Mouse (Mus musculus): ENCODE results near the gene Cbfb. TPM values are rescaled to one million over a fixed set of nuclear protein-coding genes. Genes with fewer than 3 reads are reported as not detected.

Gene Cbfb
- total RNA-seq, 2 experiments from 2014 or later: 20.3 to 22.1 TPM

- no peak for DNase-seq (ENCODE audit: low spot score in 2 of 2)
- intact Hi-C loops (cut with DNase I): no loop called here
Observed at GRCm38 (mm10) chr8:105233126-105233935, 62.9 kb downstream of the Cbfb start.

DNA sequence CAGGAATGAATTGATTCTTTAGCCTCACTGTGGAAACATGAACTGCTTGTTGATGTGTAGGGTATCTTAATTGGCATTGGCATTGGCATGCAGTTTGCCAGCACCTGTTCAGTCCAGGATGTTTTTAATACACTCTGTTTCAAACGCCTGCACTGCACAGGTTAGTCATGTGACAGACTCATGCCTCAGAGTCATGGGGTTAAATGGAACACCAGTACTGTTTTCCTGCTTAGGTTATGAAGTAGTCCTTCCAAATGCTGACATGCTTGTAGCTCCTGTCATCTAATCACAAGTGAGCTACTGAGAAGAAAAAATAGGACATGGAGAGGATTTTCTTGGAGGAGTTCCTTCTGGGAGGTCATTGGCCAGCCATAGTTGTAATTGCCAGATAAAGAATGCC is 64.7 kb downstream of the Cbfb start:
- intact Hi-C loops (cut with DNase I): no loop called here
- DNase-seq (ENCODE audit: low spot score in 2 of 2): no peak

DNA sequence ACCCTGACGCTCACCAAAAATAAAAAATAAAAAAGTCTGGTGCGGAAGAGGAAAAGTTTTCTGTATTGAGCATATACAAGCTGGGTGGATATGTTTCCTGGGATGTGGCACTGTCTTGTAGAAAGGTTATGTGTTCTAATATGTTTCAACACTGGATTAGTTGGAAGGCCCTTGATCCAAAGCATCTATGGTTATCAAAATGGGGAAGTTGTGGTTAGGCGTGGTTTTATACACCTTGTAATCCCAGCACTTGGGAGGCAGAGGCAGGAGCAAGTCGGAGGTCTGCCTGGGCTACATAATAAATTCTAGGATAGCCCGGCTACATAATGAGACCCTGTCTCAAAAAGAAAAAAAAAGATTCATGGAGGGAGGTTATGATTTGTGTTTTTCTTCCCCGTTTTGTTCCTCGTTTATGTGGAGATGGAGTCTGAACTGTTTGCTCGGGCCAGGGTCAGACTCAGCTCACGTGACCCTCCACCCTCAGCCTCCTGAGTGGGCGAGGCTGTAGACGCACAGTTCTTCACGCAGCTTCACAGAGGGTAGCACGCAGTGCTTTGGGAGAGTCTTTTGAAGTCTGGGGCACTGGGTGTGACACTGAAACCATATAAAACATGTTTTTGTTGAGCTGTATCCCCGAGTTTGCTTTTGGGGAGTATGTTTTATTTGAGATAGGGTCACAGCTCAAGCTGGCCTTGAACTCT is 67.1 kb downstream of the Cbfb start:
- intact Hi-C loops (cut with DNase I): no loop called here
- no peak for DNase-seq (ENCODE audit: low spot score in 2 of 2)

DNA sequence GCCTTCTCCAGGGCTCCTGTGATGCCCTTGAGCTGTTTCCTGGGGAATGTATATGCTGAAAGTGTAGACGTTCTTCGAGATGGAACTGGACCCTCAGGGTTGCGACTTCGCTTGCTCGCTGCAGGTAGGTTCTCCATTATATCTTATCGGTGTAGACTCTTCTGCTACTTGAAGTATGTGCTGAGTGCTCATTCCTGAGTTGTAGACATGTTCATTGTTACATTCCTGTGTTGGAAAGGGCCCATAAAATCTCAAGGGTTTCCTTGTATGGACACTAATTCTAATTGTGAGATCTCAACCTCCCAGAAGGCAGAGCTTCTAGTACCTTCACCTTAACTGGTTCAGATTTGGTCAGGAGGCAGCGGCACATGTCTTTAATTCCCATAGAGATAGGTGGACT is 70.5 kb downstream of the Cbfb start:
- DNase-seq (ENCODE audit: low spot score in 2 of 2): no peak
- intact Hi-C loops (cut with DNase I): no loop called here

DNA sequence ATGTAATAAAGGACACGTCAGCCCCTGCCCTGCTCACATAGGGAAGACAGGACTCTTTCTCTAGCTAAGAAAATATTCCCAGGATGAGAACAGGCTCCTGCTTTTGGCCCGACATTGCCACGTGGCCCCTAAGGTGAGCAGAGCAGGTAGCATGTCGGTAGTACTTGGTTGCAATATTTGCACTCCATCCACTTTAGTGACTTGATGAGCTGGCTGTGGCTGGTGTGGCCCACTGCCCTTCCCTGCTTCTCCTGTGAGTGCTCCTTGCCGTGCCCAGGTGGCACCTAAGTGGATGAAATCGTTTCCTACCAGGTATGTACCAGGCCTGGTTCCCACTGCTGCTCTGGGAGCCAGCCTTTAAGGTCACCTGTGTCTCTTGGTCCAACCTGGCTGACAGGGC is 81.5 kb downstream of the Cbfb start:
- no peak for DNase-seq (ENCODE audit: low spot score in 2 of 2)
- intact Hi-C loops (cut with DNase I): no loop called here

DNA sequence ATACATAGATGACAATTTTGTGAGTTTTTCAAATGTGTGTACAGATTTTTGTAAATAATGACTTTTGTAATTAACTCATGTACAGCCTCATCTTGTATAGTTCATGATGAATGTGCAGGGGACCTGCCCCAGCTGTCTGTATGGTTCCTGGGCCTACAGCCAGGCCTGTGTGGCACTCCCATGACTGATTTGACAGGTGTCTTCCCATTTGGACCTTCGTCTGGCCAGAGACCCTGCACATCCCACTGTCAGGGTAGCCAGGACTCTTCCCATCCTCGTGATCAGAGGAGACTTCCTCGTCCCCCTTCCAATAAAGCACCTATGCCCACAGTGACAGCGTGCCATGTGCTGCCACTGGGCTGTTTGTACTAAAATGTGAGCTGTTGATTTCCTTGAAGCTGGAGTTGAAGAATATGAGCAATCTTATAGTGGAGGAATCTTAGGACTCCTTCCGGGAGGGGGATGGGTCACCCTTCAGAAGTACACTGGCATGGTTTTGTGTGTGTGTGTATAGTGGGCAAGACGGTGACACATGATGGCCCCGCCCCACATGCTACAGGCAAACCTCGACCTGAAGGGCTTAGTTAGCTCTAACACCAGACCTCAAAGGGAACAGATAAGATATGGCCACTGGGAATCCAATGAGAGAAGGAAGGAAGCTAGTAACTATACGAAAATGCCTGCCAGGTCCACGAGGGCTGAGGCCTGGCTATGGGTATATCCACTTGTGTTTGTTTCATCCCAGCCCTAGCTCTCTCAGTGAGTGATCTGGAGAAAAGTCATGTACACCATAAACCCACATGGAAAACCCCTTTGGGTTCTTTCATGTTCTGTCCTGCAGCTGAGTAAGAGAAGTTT is 82.4 kb downstream of the Cbfb start:
- intact Hi-C loops (cut with DNase I): no loop called here
- DNase-seq (ENCODE audit: low spot score in 2 of 2): no peak

GRCm38 (mm10) chr8:105253766-105254151 is 83.3 kb downstream of the Cbfb start:
- intact Hi-C loops (cut with DNase I): no loop called here

DNA sequence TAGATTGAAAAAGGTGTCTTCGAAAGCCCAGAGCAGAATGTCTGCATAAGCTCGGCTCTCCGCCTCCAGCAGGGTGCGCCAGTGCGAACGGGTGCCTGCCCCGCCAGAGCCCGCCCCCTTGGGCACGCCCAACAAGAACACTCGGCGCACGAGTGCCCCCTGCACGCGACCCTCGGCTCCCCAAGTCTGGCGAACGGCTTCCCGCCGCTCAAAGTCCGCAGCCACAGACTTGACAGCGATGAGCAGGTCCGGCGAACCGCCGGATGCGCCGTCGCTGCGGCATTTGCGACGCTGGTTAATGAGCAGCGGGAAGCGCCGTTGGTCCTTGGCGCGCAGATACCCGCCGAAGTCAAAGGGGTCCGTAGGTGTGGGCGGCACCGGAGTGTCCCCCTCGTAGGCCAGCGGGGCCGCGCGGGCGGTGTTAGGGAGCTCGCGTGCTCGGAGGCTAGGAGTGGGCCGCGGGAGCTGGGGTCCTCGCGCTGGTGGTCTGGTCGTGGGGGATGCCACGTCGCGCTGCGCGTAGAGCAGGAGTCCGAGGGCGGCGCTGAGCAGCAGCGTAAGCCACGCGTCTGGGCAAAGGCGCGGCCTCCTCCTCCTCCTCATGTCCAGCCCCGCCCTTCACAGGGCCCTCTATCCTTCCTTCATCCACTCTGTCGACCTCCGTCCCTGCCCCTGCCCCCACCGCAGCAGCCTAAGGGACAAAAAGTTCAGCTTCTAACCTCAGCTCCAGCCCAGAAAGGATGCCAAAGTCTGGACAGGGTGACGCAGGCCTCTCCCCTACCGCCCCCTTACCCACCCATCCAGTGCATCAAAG is 83.9 kb downstream of the Cbfb start:
- peak; percentile 88 to 90 for DNase-seq (ENCODE audit: low spot score in 2 of 2)
- intact Hi-C loops (cut with DNase I): no loop called here

More at GRCm38 (mm10) chr8:105253766-105254151, 83.3 kb downstream of the Cbfb start:
- no peak for DNase-seq (ENCODE audit: low spot score in 2 of 2)

GRCm38 (mm10) chr8:105254966-105255350 is 84.5 kb downstream of the Cbfb start, which contains the start of gene B3gnt9:
Gene B3gnt9 (minus strand): TSS chr8:105255153.
- DNase-seq (ENCODE audit: low spot score in 2 of 2): peak in 1 of 2 experiments; percentile 39
- intact Hi-C loops (cut with DNase I): no loop called here

GRCm38 (mm10) chr8:105257318-105258114 is 87.0 kb downstream of the Cbfb start:
- no peak for DNase-seq (ENCODE audit: low spot score in 2 of 2)
- intact Hi-C loops (cut with DNase I): no loop called here

GRCm38 (mm10) chr8:105258911-105259720 is 88.6 kb downstream of the Cbfb start:
- intact Hi-C loops (cut with DNase I): no loop called here
- DNase-seq (ENCODE audit: low spot score in 2 of 2): peak in 1 of 2 experiments; percentile 48

GRCm38 (mm10) chr8:105259721-105260320 is 89.3 kb downstream of the Cbfb start:
- peak; percentile 58 to 72 for DNase-seq (ENCODE audit: low spot score in 2 of 2)
- intact Hi-C loops (cut with DNase I): no loop called here

DNA sequence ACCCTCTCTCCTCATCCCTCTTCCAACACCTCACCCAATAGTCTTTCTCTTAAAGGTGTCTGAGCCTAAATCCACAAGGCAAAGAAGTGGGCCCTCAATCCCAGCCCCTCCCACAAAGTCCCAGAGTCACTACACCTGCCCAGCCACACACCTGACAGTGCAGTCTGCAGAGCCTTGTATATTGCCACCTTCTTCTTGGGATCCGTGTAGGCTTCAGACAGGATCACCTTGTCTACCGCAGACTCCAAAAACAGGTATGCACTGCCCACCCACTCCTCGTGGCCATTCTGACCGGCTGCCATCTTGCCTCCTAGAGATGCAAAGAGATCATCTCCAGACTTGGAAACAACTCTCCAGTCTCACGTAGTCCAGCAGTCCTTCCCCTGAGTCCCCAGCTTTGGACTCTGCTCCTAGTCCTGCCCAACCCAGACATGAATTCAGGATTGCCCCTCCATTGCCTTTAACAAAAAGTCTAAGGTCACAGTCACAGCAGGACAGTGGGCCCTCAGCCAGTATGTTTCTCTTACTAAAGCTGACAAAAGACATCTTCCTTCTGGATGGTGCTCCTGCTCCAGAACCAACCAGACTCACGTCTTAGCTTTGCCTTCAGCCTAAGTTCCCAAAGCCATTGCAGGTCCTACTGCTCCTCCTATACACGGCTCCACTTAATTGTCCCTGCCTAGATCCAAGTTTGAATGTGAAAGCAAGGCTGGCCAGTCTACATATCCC is 90.1 kb downstream of the Cbfb start:
- DNase-seq (ENCODE audit: low spot score in 2 of 2): no peak
- intact Hi-C loops (cut with DNase I): no loop called here

- intact Hi-C loops (cut with DNase I): no loop called here
- no peak for DNase-seq (ENCODE audit: low spot score in 2 of 2)
Observed at GRCm38 (mm10) chr8:105261326-105261980, 91.0 kb downstream of the Cbfb start.

DNA sequence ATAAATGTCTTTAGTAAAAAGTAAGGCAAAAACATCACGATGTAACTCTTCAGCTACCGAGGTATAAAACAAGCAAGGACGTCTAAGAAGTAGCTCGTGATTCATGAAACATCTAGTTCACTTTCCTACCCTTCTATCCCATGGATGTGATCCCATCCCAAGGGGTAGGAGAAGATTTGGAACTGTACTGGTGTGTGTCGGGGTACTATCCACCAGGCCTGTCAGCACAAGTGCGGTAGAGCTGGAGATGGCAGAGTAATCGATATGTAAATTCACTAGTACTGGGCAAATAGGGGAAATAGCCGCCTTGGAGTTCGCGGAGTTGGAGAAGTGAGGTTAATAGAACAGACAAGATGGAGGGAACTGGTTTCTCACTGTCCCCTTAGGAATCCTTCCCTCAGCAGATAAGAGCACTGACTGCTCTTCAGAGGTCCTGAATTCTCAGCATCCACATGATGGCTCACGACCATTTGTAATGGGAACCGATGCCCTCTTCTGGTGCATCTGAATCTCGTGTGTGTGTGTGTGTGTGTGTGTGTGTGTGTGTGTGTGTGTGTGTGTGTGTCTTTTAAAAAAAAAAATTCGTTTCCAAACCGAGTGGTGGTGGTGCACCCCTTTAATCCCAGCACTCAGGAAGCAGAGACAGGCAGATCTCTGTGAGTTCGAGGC is 92.9 kb downstream of the Cbfb start:
- intact Hi-C loops (cut with DNase I): no loop called here
- DNase-seq (ENCODE audit: low spot score in 2 of 2): no peak
